Mouse (Mus musculus): ENCODE results near the gene Ddx6. TPM values are rescaled to one million over a fixed set of nuclear protein-coding genes. Genes with fewer than 3 reads are reported as not detected.

Ddx6 gene
- polyA plus RNA-seq, 1 experiment from 2014 or later, result 16.7 TPM

GRCm38 (mm10) chr9:44678288-44678871 lies 73.7 kb downstream of the Ddx6 start:
- H3K27ac ChIP-seq, result no peak overlapping the region
- H3K4me1 ChIP-seq, result no peaks in the 10 kb centered on the region
- H3K4me3 ChIP-seq (replicated peaks), result no peak overlapping the region
- H3K36me3 ChIP-seq, result no peaks in the 10 kb centered on the region
- no peaks in the 10 kb centered on the region for H3K27me3 ChIP-seq
- WGBS, result 90% methylated on average over 2 of the region's 2 CpGs
- no peak overlapping the region for H3K9ac ChIP-seq
- H3K4me2 ChIP-seq, result no peak overlapping the region
- no peak for ATAC-seq (replicated peaks; ENCODE audit: low FRiP score)
- H3K9me3 ChIP-seq (replicated peaks), result no peaks in the 10 kb centered on the region

- no peak for ATAC-seq (replicated peaks; ENCODE audit: low FRiP score)
- no peaks in the 10 kb centered on the region for H3K27me3 ChIP-seq
- no peaks in the 10 kb centered on the region for H3K9me3 ChIP-seq (replicated peaks)
- no peaks in the 10 kb centered on the region for H3K4me1 ChIP-seq
- no peak overlapping the region for H3K4me3 ChIP-seq (replicated peaks)
- 59% methylated on average over 5 of the region's 5 CpGs for WGBS
- H3K4me2 ChIP-seq, result no peak overlapping the region
- H3K27ac ChIP-seq, result no peak overlapping the region
- H3K9ac ChIP-seq, result no peak overlapping the region
- no peaks in the 10 kb centered on the region for H3K36me3 ChIP-seq
These were observed 74.9 kb downstream of the Ddx6 start for GRCm38 (mm10) chr9:44679565-44679964.

GRCm38 (mm10) chr9:44683046-44683445 lies 78.4 kb downstream of the Ddx6 start:
- 89% methylated on average over 8 of the region's 8 CpGs for WGBS
- Histone ChIP-seq H3K9me3 (replicated peaks) (no peaks in the 10 kb centered on the region), H3K4me2 (no peak overlapping the region), H3K27me3 (no peaks in the 10 kb centered on the region), H3K4me3 (replicated peaks) (no peak overlapping the region), H3K9ac (no peak overlapping the region), H3K27ac (no peak overlapping the region), H3K36me3 (peaks cover 17% of the 10 kb centered on the region), H3K4me1 (peaks cover 23% of the 10 kb centered on the region)
- ATAC-seq (replicated peaks; ENCODE audit: low FRiP score), result no peak

GRCm38 (mm10) chr9:44685346-44686330 lies 80.9 kb downstream of the Ddx6 start:
- no peaks in the 10 kb centered on the region for H3K27me3 ChIP-seq
- no peak overlapping the region for H3K9ac ChIP-seq
- WGBS, result 13% methylated on average over 14 of the region's 14 CpGs
- no peak overlapping the region for H3K4me3 ChIP-seq (replicated peaks)
- H3K36me3 ChIP-seq, result peaks cover 36% of the 10 kb centered on the region
- peak overlapping the region; percentile 38 for H3K4me2 ChIP-seq
- H3K9me3 ChIP-seq (replicated peaks), result no peaks in the 10 kb centered on the region
- ATAC-seq (replicated peaks; ENCODE audit: low FRiP score), result peak; percentile 76
- peak overlapping the region; percentile 89 for H3K27ac ChIP-seq
- peaks cover 29% of the 10 kb centered on the region for H3K4me1 ChIP-seq

- H3K4me1 ChIP-seq, result peaks cover 39% of the 10 kb centered on the region
- 58% methylated on average over 5 of the region's 5 CpGs for WGBS
- no peak overlapping the region for H3K9ac ChIP-seq
- ATAC-seq (replicated peaks; ENCODE audit: low FRiP score), result no peak
- H3K27me3 ChIP-seq, result no peaks in the 10 kb centered on the region
- H3K27ac ChIP-seq, result peak overlapping the region; percentile 89
- peaks cover 44% of the 10 kb centered on the region for H3K36me3 ChIP-seq
- no peak overlapping the region for H3K4me3 ChIP-seq (replicated peaks)
- H3K9me3 ChIP-seq (replicated peaks), result no peaks in the 10 kb centered on the region
- H3K4me2 ChIP-seq, result no peak overlapping the region
These were observed 81.9 kb downstream of the Ddx6 start for GRCm38 (mm10) chr9:44686638-44687037.

- H3K36me3 ChIP-seq, result peaks cover 58% of the 10 kb centered on the region
- ATAC-seq (replicated peaks; ENCODE audit: low FRiP score), result no peak
These were observed 83.3 kb downstream of the Ddx6 start for GRCm38 (mm10) chr9:44688013-44688412.

More at GRCm38 (mm10) chr9:44688013-44688412, 83.3 kb downstream of the Ddx6 start:
- Histone ChIP-seq H3K4me3 (replicated peaks) (no peak overlapping the region), H3K4me1 (peaks cover 41% of the 10 kb centered on the region), H3K27me3 (no peaks in the 10 kb centered on the region), H3K9ac (no peak overlapping the region), H3K9me3 (replicated peaks) (no peaks in the 10 kb centered on the region), H3K27ac (no peak overlapping the region), H3K4me2 (no peak overlapping the region)
- 65% methylated on average over 9 of the region's 9 CpGs for WGBS

Other genes starting within 250 kb of the Ddx6 start
- gene Vps11, start 243.2 kb upstream of the Ddx6 start, polyA plus RNA-seq (2015; fragmentation: Nextera tagmentation; extraction: Ambion mirVana), result 30.4 and 32.9 TPM in 2 replicates
- 43.9 and 48.2 TPM in 2 replicates for gene Hyou1, start 225.4 kb upstream of the Ddx6 start, polyA plus RNA-seq (2015; fragmentation: Nextera tagmentation; extraction: Ambion mirVana)
- 47.5 and 48.4 TPM in 2 replicates for gene Slc37a4, start 208.0 kb upstream of the Ddx6 start, polyA plus RNA-seq (2015; fragmentation: Nextera tagmentation; extraction: Ambion mirVana)
- 1,882 and 2,019 TPM in 2 replicates for gene Rps25, start 197.8 kb upstream of the Ddx6 start, polyA plus RNA-seq (2015; fragmentation: Nextera tagmentation; extraction: Ambion mirVana)
- 135 and 138 TPM in 2 replicates for gene Trappc4, start 197.3 kb upstream of the Ddx6 start, polyA plus RNA-seq (2015; fragmentation: Nextera tagmentation; extraction: Ambion mirVana)
- gene Ccdc84, start 186.3 kb upstream of the Ddx6 start, polyA plus RNA-seq (2015; fragmentation: Nextera tagmentation; extraction: Ambion mirVana), result 29.1 and 30.9 TPM in 2 replicates
- gene Foxr1, start 163.8 kb upstream of the Ddx6 start, polyA plus RNA-seq (2015; fragmentation: Nextera tagmentation; extraction: Ambion mirVana), result not detected in 2 replicates
- 0.60 and 2.5 TPM in 2 replicates for gene Upk2, start 149.9 kb upstream of the Ddx6 start, polyA plus RNA-seq (2015; fragmentation: Nextera tagmentation; extraction: Ambion mirVana)
- gene Bcl9l, start 122.1 kb upstream of the Ddx6 start, polyA plus RNA-seq (2015; fragmentation: Nextera tagmentation; extraction: Ambion mirVana), result 11.3 and 11.7 TPM in 2 replicates
- gene Cxcr5, start 43.0 kb upstream of the Ddx6 start, polyA plus RNA-seq (2015; fragmentation: Nextera tagmentation; extraction: Ambion mirVana), result not detected in 2 replicates
- gene Treh, start 68.3 kb downstream of the Ddx6 start, polyA plus RNA-seq (2015; fragmentation: Nextera tagmentation; extraction: Ambion mirVana), result 0.22 and 0.23 TPM in 2 replicates
- gene Phldb1, start 130.3 kb downstream of the Ddx6 start, polyA plus RNA-seq (2015; fragmentation: Nextera tagmentation; extraction: Ambion mirVana), result 34.5 and 36.4 TPM in 2 replicates
- 201 and 202 TPM in 2 replicates for gene Arcn1, start 163.0 kb downstream of the Ddx6 start, polyA plus RNA-seq (2015; fragmentation: Nextera tagmentation; extraction: Ambion mirVana)
- gene Ift46, start 163.0 kb downstream of the Ddx6 start, polyA plus RNA-seq (2015; fragmentation: Nextera tagmentation; extraction: Ambion mirVana), result 99.3 and 105 TPM in 2 replicates
- gene Tmem25, start 194.4 kb downstream of the Ddx6 start, polyA plus RNA-seq (2015; fragmentation: Nextera tagmentation; extraction: Ambion mirVana), result 20.0 and 24.6 TPM in 2 replicates
- 87.3 and 99.8 TPM in 2 replicates for gene Ttc36, start 198.2 kb downstream of the Ddx6 start, polyA plus RNA-seq (2015; fragmentation: Nextera tagmentation; extraction: Ambion mirVana)

Measured in kidney, embryonic 15.5 days (tissue).